Mouse (Mus musculus) liver, embryonic 12.5 days (tissue): ENCODE data around the gene Ptprb. TPM values are rescaled to one million over a fixed set of nuclear protein-coding genes. Genes with fewer than 3 reads are reported as not detected.

Experiments used
- ATAC-seq: fragments of 200-750 bp; cut with Nextera tagmentation; 2 replicates; pipeline ENCODE4 v1.8.0; 2017; ENCODE audit warnings: moderate number of reproducible peaks, mild to moderate bottlenecking, moderate library complexity
- H3K27ac ChIP-seq: fragments of 300-500 bp; sonication (generic); 2 replicates; pipeline ENCODE4 v1.5.1; 2016; ENCODE audit warnings: mild to moderate bottlenecking
- H3K27me3 ChIP-seq: fragments of 300-500 bp; sonication (generic); replicated peaks from 2 replicates; pipeline ENCODE4 v1.6.1; 2016; ENCODE audit warnings: mild to moderate bottlenecking, moderate library complexity
- H3K36me3 ChIP-seq: fragments of 300-500 bp; sonication (generic); 2 replicates; pipeline ENCODE4 v1.6.1; 2016; ENCODE audit warnings: mild to moderate bottlenecking, moderate library complexity
- H3K4me1 ChIP-seq: fragments of 300-500 bp; sonication (generic); 2 replicates; pipeline ENCODE4 v1.6.1; 2016
- H3K4me2 ChIP-seq: fragments of 300-500 bp; sonication (generic); 2 replicates; pipeline ENCODE4 v1.6.1; 2016; ENCODE audit warnings: mild to moderate bottlenecking, moderate library complexity
- H3K4me3 ChIP-seq: fragments of 300-500 bp; sonication (generic); 2 replicates; pipeline ENCODE4 v1.5.1; 2016; ENCODE audit warnings: mild to moderate bottlenecking, moderate library complexity
- H3K9ac ChIP-seq: fragments of 300-500 bp; sonication (generic); 2 replicates; pipeline ENCODE4 v1.6.1; 2016; ENCODE audit warnings: mild to moderate bottlenecking, moderate library complexity
- H3K9me3 ChIP-seq: fragments of 300-500 bp; sonication (generic); replicated peaks from 2 replicates; pipeline ENCODE4 v1.6.1; 2016; ENCODE audit warnings: mild to moderate bottlenecking, moderate library complexity
- WGBS: fragments of 180-500 bp; shearing (Covaris S2); methylation state at CpG from one replicate; pipeline ENCODE4 v1.1.7; 2016; ENCODE audit not compliant: insufficient replicate concordance; 5-methylcytosine and 5-hydroxymethylcytosine counted together
- polyA plus RNA-seq: library from polyadenylated mRNA; unstranded; fragments of >200 nt; fragmentation: Nextera tagmentation; extraction: Ambion mirVana; gene quantifications from 2 replicates; pipeline ENCODE4 v1.2.1, GENCODE M21; 2016

Gene Ptprb
- polyA plus RNA-seq, 1 experiment from 2014 or later = 2.4 TPM

DNA sequence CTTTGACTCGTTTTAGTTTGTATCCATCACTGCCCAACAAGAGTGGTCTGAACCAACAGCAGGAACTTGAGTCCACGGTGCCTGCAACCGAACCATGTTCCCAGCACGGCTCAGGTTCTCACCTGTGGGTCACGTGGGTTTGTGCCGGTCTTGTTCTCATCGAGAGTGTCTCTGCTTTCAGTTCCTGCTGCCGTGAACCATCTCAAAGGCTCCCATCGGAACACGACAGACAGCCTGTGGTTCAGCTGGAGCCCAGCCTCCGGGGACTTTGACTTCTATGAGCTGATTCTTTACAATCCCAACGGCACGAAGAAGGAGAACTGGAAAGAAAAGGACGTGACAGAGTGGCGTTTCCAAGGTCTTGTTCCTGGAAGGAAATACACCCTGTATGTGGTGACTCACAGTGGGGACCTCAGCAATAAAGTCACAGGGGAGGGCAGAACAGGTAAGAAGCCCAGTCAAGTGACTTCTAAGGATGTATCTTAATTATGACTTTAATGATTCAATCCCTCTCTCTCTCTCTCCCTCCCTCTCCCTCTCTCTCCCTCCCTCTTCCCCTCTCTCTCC, 71.4 kb downstream of the Ptprb start:
- no peak overlapping the region for H3K27ac ChIP-seq
- H3K27me3 ChIP-seq = no peaks in the 10 kb centered on the region
- 71% methylated on average over 15 of the region's 15 CpGs for WGBS
- H3K9me3 ChIP-seq = no peaks in the 10 kb centered on the region
- no peak for ATAC-seq
- no peak overlapping the region for H3K9ac ChIP-seq
- H3K4me1 ChIP-seq = no peaks in the 10 kb centered on the region
- no peak overlapping the region for H3K4me2 ChIP-seq
- H3K36me3 ChIP-seq = no peaks in the 10 kb centered on the region
- no peak overlapping the region for H3K4me3 ChIP-seq

DNA sequence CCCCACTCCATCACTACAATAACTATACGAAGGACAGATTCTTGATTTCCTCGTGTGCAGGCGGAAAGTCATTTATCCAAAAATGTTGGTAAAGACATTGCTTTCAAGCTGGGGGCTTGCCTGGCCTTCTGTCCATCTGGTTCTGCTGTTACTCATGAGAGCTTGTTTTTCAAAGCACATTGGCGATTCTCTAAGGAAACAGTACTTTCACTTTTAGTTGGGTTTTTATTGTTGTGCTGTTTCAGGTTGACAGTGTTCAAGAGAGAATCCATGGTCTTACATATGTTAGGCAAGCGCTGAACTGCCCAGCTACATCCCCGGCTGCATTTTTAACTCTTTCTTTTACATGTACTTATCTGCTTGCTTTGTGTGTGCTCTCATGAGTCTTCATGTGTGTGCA, 73.7 kb downstream of the Ptprb start:
- no peak for ATAC-seq

DNA sequence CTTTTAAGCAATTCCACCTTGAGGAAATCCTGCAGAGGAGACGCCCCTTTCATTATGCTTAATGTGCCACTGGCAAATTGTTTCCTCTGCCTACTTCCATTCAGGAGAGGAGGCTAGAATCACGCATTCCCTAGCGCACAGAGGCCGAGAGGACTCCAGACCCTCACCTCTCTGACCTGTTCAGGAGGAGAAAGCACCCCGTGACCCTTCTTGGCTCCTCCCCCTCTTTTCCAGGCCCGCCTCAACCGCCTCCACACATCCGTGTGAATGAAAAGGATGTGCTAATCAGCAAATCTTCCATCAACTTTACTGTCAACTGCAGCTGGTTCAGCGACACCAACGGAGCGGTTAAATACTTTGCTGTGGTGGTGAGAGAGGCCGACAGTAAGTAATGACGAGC, 75.2 kb downstream of the Ptprb start:
- WGBS = 47% methylated on average over 13 of the region's 13 CpGs
- ATAC-seq = no peak
- no peak overlapping the region for H3K9ac ChIP-seq

More for the DNA sequence above, 73.7 kb downstream of the Ptprb start:
- no peaks in the 10 kb centered on the region for H3K27me3 ChIP-seq
- 79% methylated on average over 6 of the region's 6 CpGs for WGBS
- H3K36me3 ChIP-seq = no peaks in the 10 kb centered on the region
- no peak overlapping the region for H3K9ac ChIP-seq
- no peak overlapping the region for H3K27ac ChIP-seq
- H3K4me2 ChIP-seq = no peak overlapping the region
- H3K4me3 ChIP-seq = no peak overlapping the region
- no peaks in the 10 kb centered on the region for H3K9me3 ChIP-seq
- H3K4me1 ChIP-seq = no peaks in the 10 kb centered on the region

GRCm38 (mm10) chr10:116354372-116354771, 79.0 kb downstream of the Ptprb start:
- no peak overlapping the region for H3K9ac ChIP-seq
- no peak for ATAC-seq
- H3K9me3 ChIP-seq = no peaks in the 10 kb centered on the region
- H3K4me3 ChIP-seq = no peak overlapping the region
- 68% methylated on average over 5 of the region's 5 CpGs for WGBS
- no peaks in the 10 kb centered on the region for H3K4me1 ChIP-seq
- H3K4me2 ChIP-seq = no peak overlapping the region
- H3K36me3 ChIP-seq = no peaks in the 10 kb centered on the region
- H3K27me3 ChIP-seq = no peaks in the 10 kb centered on the region
- H3K27ac ChIP-seq = no peak overlapping the region

More for the DNA sequence above, 75.2 kb downstream of the Ptprb start:
- Histone ChIP-seq H3K36me3 (no peaks in the 10 kb centered on the region), H3K4me2 (no peak overlapping the region), H3K9me3 (no peaks in the 10 kb centered on the region), H3K27ac (no peak overlapping the region), H3K4me3 (no peak overlapping the region), H3K4me1 (no peaks in the 10 kb centered on the region), H3K27me3 (no peaks in the 10 kb centered on the region)

GRCm38 (mm10) chr10:116362181-116362580, 86.9 kb downstream of the Ptprb start:
- H3K9me3 ChIP-seq = no peaks in the 10 kb centered on the region
- H3K4me2 ChIP-seq = no peak overlapping the region
- 82% methylated on average over 6 of the region's 6 CpGs for WGBS
- no peak overlapping the region for H3K9ac ChIP-seq
- H3K27ac ChIP-seq = no peak overlapping the region
- H3K4me1 ChIP-seq = 0 out of 2 replicates have a peak, but pooled peaks cover 6% of the 10 kb centered on the region
- ATAC-seq = no peak
- H3K36me3 ChIP-seq = no peaks in the 10 kb centered on the region
- H3K27me3 ChIP-seq = no peaks in the 10 kb centered on the region
- H3K4me3 ChIP-seq = no peak overlapping the region

DNA sequence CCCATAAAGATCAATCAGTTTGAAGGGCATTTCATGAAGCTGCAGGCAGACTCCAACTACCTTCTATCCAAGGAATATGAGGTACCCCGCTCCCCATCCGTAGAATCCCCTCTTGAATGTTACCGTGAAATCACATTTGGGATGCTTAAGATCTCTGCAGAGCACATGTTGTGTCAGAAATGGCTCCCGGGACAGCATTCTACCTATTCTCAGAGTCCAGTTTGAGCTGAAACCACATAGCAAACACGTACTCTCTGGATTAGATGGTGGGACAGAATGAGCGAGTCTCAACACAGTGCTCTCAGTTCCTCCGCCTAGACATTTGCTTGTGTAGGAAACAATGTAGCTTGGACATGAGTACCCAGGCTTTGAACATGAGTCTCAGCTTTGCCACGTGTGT, 87.3 kb downstream of the Ptprb start:
- Histone ChIP-seq H3K4me2 (no peak overlapping the region), H3K9ac (no peak overlapping the region), H3K27ac (no peak overlapping the region), H3K27me3 (no peaks in the 10 kb centered on the region), H3K4me3 (no peak overlapping the region), H3K36me3 (no peaks in the 10 kb centered on the region), H3K9me3 (no peaks in the 10 kb centered on the region), H3K4me1 (0 out of 2 replicates have a peak, but pooled peaks cover 6% of the 10 kb centered on the region)
- WGBS = 80% methylated on average over 8 of the region's 8 CpGs
- ATAC-seq = no peak

DNA sequence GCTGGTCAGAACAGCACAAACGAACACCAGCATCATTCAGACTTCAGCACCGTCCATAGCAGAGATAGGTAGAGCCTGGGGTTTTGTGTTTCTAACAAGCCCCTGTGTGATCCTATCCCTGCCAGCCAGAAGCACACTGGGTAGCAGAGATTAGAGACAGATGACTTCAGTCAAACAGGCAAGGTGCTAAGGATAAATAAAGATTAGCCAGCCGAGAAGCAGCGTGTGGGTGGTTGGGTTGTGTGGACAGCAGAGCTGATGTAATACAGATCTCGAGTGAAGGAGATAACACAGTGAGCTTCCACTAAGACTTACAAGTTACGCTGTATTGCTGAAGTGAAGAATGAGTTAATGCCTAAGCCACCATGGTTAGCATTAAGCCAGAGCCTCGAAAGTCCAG, 89.4 kb downstream of the Ptprb start:
- 0 out of 2 replicates have a peak, but pooled peaks cover 6% of the 10 kb centered on the region for H3K4me1 ChIP-seq
- no peaks in the 10 kb centered on the region for H3K36me3 ChIP-seq
- H3K27ac ChIP-seq = no peak overlapping the region
- H3K9ac ChIP-seq = no peak overlapping the region
- 21% methylated on average over 7 of the region's 7 CpGs for WGBS
- H3K4me2 ChIP-seq = no peak overlapping the region
- H3K9me3 ChIP-seq = no peaks in the 10 kb centered on the region
- H3K4me3 ChIP-seq = no peak overlapping the region
- H3K27me3 ChIP-seq = no peaks in the 10 kb centered on the region
- peak; percentile 62 for ATAC-seq

DNA sequence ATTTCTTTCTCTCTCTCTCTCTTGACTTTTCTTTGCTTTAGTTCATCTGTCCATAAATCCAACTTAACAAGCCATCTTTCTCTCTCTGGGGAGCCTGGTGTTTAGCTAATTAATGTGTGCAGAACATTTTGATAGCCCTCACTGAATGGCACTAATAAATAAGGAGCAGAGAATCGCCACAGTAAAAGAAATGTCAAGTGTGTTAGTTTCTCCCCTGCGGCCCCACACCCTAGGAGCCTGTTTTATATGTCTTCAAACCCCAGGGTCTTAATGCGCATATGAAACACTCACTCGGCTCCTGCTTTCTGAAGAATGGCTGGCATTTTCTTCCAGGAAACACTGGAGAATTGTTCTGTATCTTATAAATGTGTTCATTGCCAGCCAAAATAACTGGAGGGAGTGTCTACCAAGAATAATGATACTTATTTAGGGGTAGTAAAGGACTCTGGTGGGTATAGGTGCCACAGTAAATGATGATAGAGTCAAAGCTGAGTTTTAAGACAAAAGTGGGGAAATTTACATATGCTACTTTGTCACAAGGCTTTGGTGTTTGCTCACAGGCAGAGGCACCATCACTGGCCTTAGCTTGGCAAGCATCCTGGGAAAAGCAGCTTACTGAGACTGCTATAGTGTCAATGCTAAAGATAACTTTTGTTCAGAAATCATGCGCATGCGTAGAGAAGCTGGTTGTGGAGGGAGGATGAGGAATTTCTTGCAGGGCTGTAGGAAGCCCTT, 95.8 kb downstream of the Ptprb start:
- 75% methylated on average over 6 of the region's 6 CpGs for WGBS
- no peak for ATAC-seq

GRCm38 (mm10) chr10:116374111-116374510, 98.8 kb downstream of the Ptprb start:
- Histone ChIP-seq H3K27me3 (no peaks in the 10 kb centered on the region), H3K9me3 (no peaks in the 10 kb centered on the region), H3K4me2 (no peak overlapping the region), H3K9ac (no peak overlapping the region), H3K4me3 (no peak overlapping the region), H3K4me1 (no peaks in the 10 kb centered on the region), H3K36me3 (no peaks in the 10 kb centered on the region), H3K27ac (no peak overlapping the region)
- no peak for ATAC-seq
- 79% methylated on average over 6 of the region's 6 CpGs for WGBS

More for the DNA sequence above, 95.8 kb downstream of the Ptprb start:
- H3K9ac ChIP-seq = no peak overlapping the region
- no peaks in the 10 kb centered on the region for H3K9me3 ChIP-seq
- H3K27ac ChIP-seq = no peak overlapping the region
- H3K27me3 ChIP-seq = no peaks in the 10 kb centered on the region
- no peaks in the 10 kb centered on the region for H3K4me1 ChIP-seq
- no peak overlapping the region for H3K4me3 ChIP-seq
- H3K36me3 ChIP-seq = no peaks in the 10 kb centered on the region
- H3K4me2 ChIP-seq = no peak overlapping the region

DNA sequence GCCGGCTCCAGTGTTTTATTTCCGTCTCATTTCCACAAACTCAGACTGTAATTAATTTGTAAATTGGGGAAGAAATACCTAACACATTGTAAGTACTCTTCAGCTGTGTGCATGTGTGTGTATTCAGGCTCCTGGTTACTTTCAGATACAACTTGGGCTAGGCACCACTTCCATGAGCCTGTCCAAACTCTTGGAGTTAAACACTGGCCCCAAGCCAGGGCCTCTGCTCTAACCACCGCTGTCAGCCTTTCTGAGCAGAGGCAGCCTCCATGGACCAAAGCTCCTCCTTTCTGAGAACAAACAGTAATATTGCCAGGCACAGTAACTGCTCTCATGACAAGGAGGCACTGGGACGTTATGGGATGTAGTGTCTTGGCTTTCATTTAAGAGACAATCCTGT, 101.5 kb downstream of the Ptprb start:
- no peaks in the 10 kb centered on the region for H3K4me1 ChIP-seq
- no peak for ATAC-seq
- no peak overlapping the region for H3K9ac ChIP-seq
- no peak overlapping the region for H3K27ac ChIP-seq
- no peaks in the 10 kb centered on the region for H3K9me3 ChIP-seq
- H3K36me3 ChIP-seq = no peaks in the 10 kb centered on the region
- H3K4me2 ChIP-seq = no peak overlapping the region
- no peak overlapping the region for H3K4me3 ChIP-seq
- no peaks in the 10 kb centered on the region for H3K27me3 ChIP-seq
- WGBS = 78% methylated on average over 4 of the region's 4 CpGs

GRCm38 (mm10) chr10:116382826-116383685, 107.7 kb downstream of the Ptprb start:
- 74% methylated on average over 13 of the region's 13 CpGs for WGBS
- Histone ChIP-seq H3K4me1 (no peaks in the 10 kb centered on the region), H3K27me3 (no peaks in the 10 kb centered on the region), H3K27ac (no peak overlapping the region), H3K36me3 (no peaks in the 10 kb centered on the region), H3K4me3 (no peak overlapping the region), H3K9ac (no peak overlapping the region), H3K9me3 (no peaks in the 10 kb centered on the region), H3K4me2 (no peak overlapping the region)
- no peak for ATAC-seq

- Histone ChIP-seq H3K27me3 (no peaks in the 10 kb centered on the region), H3K27ac (no peak overlapping the region), H3K36me3 (no peaks in the 10 kb centered on the region), H3K9ac (no peak overlapping the region), H3K4me2 (no peak overlapping the region), H3K4me1 (no peaks in the 10 kb centered on the region), H3K9me3 (no peaks in the 10 kb centered on the region), H3K4me3 (no peak overlapping the region)
- 81% methylated on average over 4 of the region's 4 CpGs for WGBS
- no peak for ATAC-seq
Observed at GRCm38 (mm10) chr10:116384401-116384800, 109.1 kb downstream of the Ptprb start.
